ENCODE assay signal across 8 mouse cellular contexts in the genomic region with DNA sequence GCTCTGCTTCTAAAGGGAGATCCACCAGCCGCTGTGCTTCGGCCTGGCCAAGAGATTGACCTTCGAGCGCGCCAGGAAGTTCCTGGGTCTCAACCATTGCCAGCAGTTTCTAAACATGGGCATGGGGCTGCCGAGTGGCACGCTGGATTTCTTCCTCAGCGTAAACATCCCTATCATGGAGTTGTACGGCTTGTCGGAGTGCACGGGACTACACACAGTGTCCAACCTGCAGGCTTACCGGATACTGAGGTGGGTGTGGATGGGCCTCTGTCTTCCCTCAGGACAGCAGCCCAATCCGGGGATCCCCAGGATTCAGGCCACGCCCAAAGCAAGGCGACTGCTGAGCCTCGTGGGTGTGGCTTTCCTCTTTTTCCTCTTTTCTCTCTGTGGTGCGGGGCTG. TPM values are rescaled to one million over a fixed set of nuclear protein-coding genes. Genes with fewer than 3 reads are reported as not detected.
DNase-seq lines count a peak whose midpoint lies in the region; ATAC-seq and TF ChIP-seq lines count a peak whose summit lies in the region.

No protein-coding gene starts in this region.

- no peak overlapping the region for H3K27ac ChIP-seq in kidney, postnatal 0 days
- H3K27ac ChIP-seq in kidney, adult 2 months (ENCODE audit: insufficient read depth, low read depth, low read length), result no peak overlapping the region
- no peak overlapping the region for H3K27ac ChIP-seq in midbrain, embryonic 11.5 days (ENCODE audit: low read depth, low read length)

- H3K4me2 ChIP-seq in kidney, postnatal 0 days (ENCODE audit: low read length), result no peak overlapping the region
- H3K4me2 ChIP-seq in midbrain, embryonic 11.5 days, result no peak overlapping the region

- H3K9me3 ChIP-seq in kidney, postnatal 0 days (replicated peaks; ENCODE audit: low read length), result no peaks in the 10 kb centered on the region
- H3K9me3 ChIP-seq in midbrain, embryonic 11.5 days (ENCODE audit: control insufficient read depth, low read length), result no peaks in the 10 kb centered on the region

- no peak for TF ChIP-seq POLR2A in kidney, adult 2 months (IDR thresholded peaks at IDR 0.05; ENCODE audit: low read depth, low read length)

- ATAC-seq in kidney, postnatal 0 days (replicated peaks; ENCODE audit: low FRiP score, low read depth), result 0 out of 2 replicates have a peak, but pooled peaks have one; percentile 38
- ATAC-seq in midbrain, embryonic 11.5 days (ENCODE audit: low FRiP score), result no peak

- no peak for DNase-seq in kidney, postnatal 0 days (ENCODE audit: low spot score)
- no peak for DNase-seq in kidney, adult 2 months
- DNase-seq in adrenal gland, postnatal 36 days, result peak; percentile 61 to 66
- DNase-seq in induced T-regulatory cell, adult 2 months (ENCODE audit: low read depth), result peak; percentile 39
- DNase-seq in naive thymus-derived CD4-positive, alpha-beta T cell, adult 2 months (ENCODE audit: low read depth), result peak; percentile 27
- DNase-seq in cerebellum, postnatal 10 days, result no peak
- no peak for DNase-seq in thymus, postnatal 0 days (ENCODE audit: low spot score)
- no peak for DNase-seq in midbrain, embryonic 11.5 days (ENCODE audit: low spot score, missing footprints)

- TF ChIP-seq CTCF in kidney, postnatal 0 days (IDR thresholded peaks at IDR 0.05; ENCODE audit: low read depth), result no peak
- no peak for TF ChIP-seq CTCF in kidney, adult 2 months (conservative IDR thresholded peaks at IDR 0.05; ENCODE audit: insufficient read depth, insufficient read length, low read depth, low read length)

- no peaks in the 10 kb centered on the region for H3K4me1 ChIP-seq in kidney, postnatal 0 days (replicated peaks; ENCODE audit: insufficient read depth, low read length)
- no peaks in the 10 kb centered on the region for H3K4me1 ChIP-seq in kidney, adult 2 months (ENCODE audit: control insufficient read depth, insufficient read depth, low read length)
- no peaks in the 10 kb centered on the region for H3K4me1 ChIP-seq in midbrain, embryonic 11.5 days (ENCODE audit: control insufficient read depth, insufficient read depth, low read length)

- 53% methylated on average over 17 of the region's 17 CpGs for WGBS in kidney, postnatal 0 days
- 44% methylated on average over 17 of the region's 17 CpGs for WGBS in kidney, adult 2 months
- WGBS in midbrain, embryonic 11.5 days, result 52% methylated on average over 17 of the region's 17 CpGs

- H3K4me3 ChIP-seq in kidney, postnatal 0 days (replicated peaks; ENCODE audit: low read depth, low read length), result no peak overlapping the region
- no peak overlapping the region for H3K4me3 ChIP-seq in kidney, adult 2 months (ENCODE audit: insufficient read depth, low read depth, low read length)
- H3K4me3 ChIP-seq in midbrain, embryonic 11.5 days (ENCODE audit: low read depth, low read length), result no peak overlapping the region

- H3K36me3 ChIP-seq in kidney, postnatal 0 days (ENCODE audit: insufficient read depth, low read length), result no peaks in the 10 kb centered on the region
- no peaks in the 10 kb centered on the region for H3K36me3 ChIP-seq in kidney, adult 2 months (ENCODE audit: control insufficient read depth, insufficient read depth, low read length)
- no peaks in the 10 kb centered on the region for H3K36me3 ChIP-seq in midbrain, embryonic 11.5 days (ENCODE audit: control insufficient read depth, insufficient read depth, low read length)

- H3K9ac ChIP-seq in kidney, postnatal 0 days (ENCODE audit: low read depth, low read length), result no peak overlapping the region
- no peak overlapping the region for H3K9ac ChIP-seq in midbrain, embryonic 11.5 days (ENCODE audit: low read length)

- H3K27me3 ChIP-seq in kidney, postnatal 0 days (ENCODE audit: insufficient read depth, low read length), result no peaks in the 10 kb centered on the region
- H3K27me3 ChIP-seq in kidney, adult 2 months (replicated peaks; ENCODE audit: control insufficient read depth, insufficient read depth, low read length), result no peaks in the 10 kb centered on the region
- H3K27me3 ChIP-seq in midbrain, embryonic 11.5 days (ENCODE audit: control insufficient read depth, insufficient read depth, low read length), result no peaks in the 10 kb centered on the region

RNA-seq across cellular contexts. Expression of gene 1700061G19Rik, which starts 8.3 kb away (rescaled TPM):
- 0.11 and 0.13 TPM in 2 replicates for polyA plus RNA-seq in kidney, postnatal 0 days (2015; fragmentation: Nextera tagmentation; extraction: Ambion mirVana)
- polyA plus RNA-seq in kidney, adult 2 months (2012; rRNA removed), result 0.03 and 0.07 TPM in 2 replicates
- total RNA-seq in adrenal gland, postnatal 36 days (2021), result 10 to 100 TPM in 1 of 2 experiments, 1 to 10 TPM in 1; 4.8 to 12.3 TPM
- polyA plus RNA-seq in thymus, postnatal 0 days (2015; fragmentation: Nextera tagmentation; extraction: Ambion mirVana), result 0.21 and 0.26 TPM in 2 replicates
- polyA plus RNA-seq in midbrain, embryonic 11.5 days (2014; fragmentation: Nextera tagmentation; extraction: Ambion mirVana), result 0.11 and 0.25 TPM in 2 replicates

RNA-seq across cellular contexts. Expression of gene Acsbg2, which starts 9.4 kb away (rescaled TPM):
- polyA plus RNA-seq in kidney, postnatal 0 days (2015; fragmentation: Nextera tagmentation; extraction: Ambion mirVana), result not detected in 2 replicates
- polyA plus RNA-seq in kidney, adult 2 months (2012; rRNA removed), result 0.05 TPM in 2 replicates
- total RNA-seq in adrenal gland, postnatal 36 days (2021), result under 1 TPM; 0.30 to 0.53 TPM
- polyA plus RNA-seq in thymus, postnatal 0 days (2015; fragmentation: Nextera tagmentation; extraction: Ambion mirVana), result not detected in 2 replicates
- polyA plus RNA-seq in midbrain, embryonic 11.5 days (2014; fragmentation: Nextera tagmentation; extraction: Ambion mirVana), result not detected in 2 replicates

RNA-seq across cellular contexts. Expression of gene Mllt1, which starts 51.6 kb away (rescaled TPM):
- 27.4 and 29.1 TPM in 2 replicates for polyA plus RNA-seq in kidney, postnatal 0 days (2015; fragmentation: Nextera tagmentation; extraction: Ambion mirVana)
- 30.1 and 37.9 TPM in 2 replicates for polyA plus RNA-seq in kidney, adult 2 months (2012; rRNA removed)
- 10 to 100 TPM; 32.6 to 35.6 TPM for total RNA-seq in adrenal gland, postnatal 36 days (2021)
- polyA plus RNA-seq in thymus, postnatal 0 days (2015; fragmentation: Nextera tagmentation; extraction: Ambion mirVana), result 24.2 and 26.6 TPM in 2 replicates
- polyA plus RNA-seq in midbrain, embryonic 11.5 days (2014; fragmentation: Nextera tagmentation; extraction: Ambion mirVana), result 26.3 and 29.0 TPM in 2 replicates

RNA-seq across cellular contexts. Expression of gene Rfx2, which starts 52.8 kb away (rescaled TPM):
- polyA plus RNA-seq in kidney, postnatal 0 days (2015; fragmentation: Nextera tagmentation; extraction: Ambion mirVana), result 1.6 and 2.1 TPM in 2 replicates
- 4.8 and 6.2 TPM in 2 replicates for polyA plus RNA-seq in kidney, adult 2 months (2012; rRNA removed)
- 1 to 10 TPM; 4.4 to 5.3 TPM for total RNA-seq in adrenal gland, postnatal 36 days (2021)
- 3.0 and 3.2 TPM in 2 replicates for polyA plus RNA-seq in thymus, postnatal 0 days (2015; fragmentation: Nextera tagmentation; extraction: Ambion mirVana)
- polyA plus RNA-seq in midbrain, embryonic 11.5 days (2014; fragmentation: Nextera tagmentation; extraction: Ambion mirVana), result 4.6 and 4.8 TPM in 2 replicates

Comparison
In these comparisons a context has a peak if more than half of its experiments do, and no peak if none do; other contexts are left out.
1. DNase-seq: peak in adrenal gland, postnatal 36 days (2 of 2), induced T-regulatory cell, adult 2 months (single experiment) and naive thymus-derived CD4-positive, alpha-beta T cell, adult 2 months (single experiment); none in kidney, postnatal 0 days (single experiment), kidney, adult 2 months (single experiment), cerebellum, postnatal 10 days (0 of 2), thymus, postnatal 0 days (single experiment) and midbrain, embryonic 11.5 days (single experiment).